Mouse (Mus musculus): ENCODE measurements at regions not wholly inside any gene's neighbourhood (a gene's known extent, or its start where the extent isn't known, plus 50 kb on each side); places are given as distances from the start of the nearest gene placed in this dataset.

- no peak overlapping the region for H3K27ac ChIP-seq (ENCODE audit: control insufficient read depth, insufficient read depth, low read depth, low read length)
- no peak overlapping the region for H3K4me3 ChIP-seq (ENCODE audit: control insufficient read depth, low read depth, low read length)
- H3K27me3 ChIP-seq (ENCODE audit: control insufficient read depth, insufficient read depth, low read length) = no peaks in the 10 kb centered on the region
- H3K36me3 ChIP-seq (ENCODE audit: control insufficient read depth, insufficient read depth, low read length) = no peaks in the 10 kb centered on the region
- no peak for TF ChIP-seq CTCF (IDR thresholded peaks at IDR 0.05; ENCODE audit: control insufficient read depth, insufficient read depth, insufficient replicate concordance, low read depth, low read length)
- H3K4me1 ChIP-seq (ENCODE audit: control insufficient read depth, insufficient read depth, low read length) = no peaks in the 10 kb centered on the region
Observed at GRCm38 (mm10) chr16:87834296-87834695, 135.6 kb downstream of the Bach1 start.

- no peak overlapping the region for H3K27ac ChIP-seq (ENCODE audit: control insufficient read depth, insufficient read depth, low read depth, low read length)
- no peaks in the 10 kb centered on the region for H3K27me3 ChIP-seq (ENCODE audit: control insufficient read depth, insufficient read depth, low read length)
- no peak for TF ChIP-seq POLR2A (IDR thresholded peaks at IDR 0.05; ENCODE audit: control insufficient read depth, low read depth, low read length)
- peak; percentile 75 for TF ChIP-seq CTCF (IDR thresholded peaks at IDR 0.05; ENCODE audit: control insufficient read depth, insufficient read depth, insufficient replicate concordance, low read depth, low read length)
- H3K4me3 ChIP-seq (ENCODE audit: control insufficient read depth, low read depth, low read length) = no peak overlapping the region
- H3K36me3 ChIP-seq (ENCODE audit: control insufficient read depth, insufficient read depth, low read length) = no peaks in the 10 kb centered on the region
- H3K4me1 ChIP-seq (ENCODE audit: control insufficient read depth, insufficient read depth, low read length) = peaks cover 5% of the 10 kb centered on the region
Observed at GRCm38 (mm10) chr16:87840949-87841546, 142.3 kb downstream of the Bach1 start.

Measured in testis, adult 2 months (tissue).